Mouse (Mus musculus): ENCODE data around the gene Bbs9. TPM values are rescaled to one million over a fixed set of nuclear protein-coding genes. Genes with fewer than 3 reads are reported as not detected.

Gene Bbs9
- total and polyA plus RNA-seq, 3 experiments: 6.9 to 9.1 (median 7.8) TPM

- TF ChIP-seq CTCF (conservative IDR thresholded peaks at IDR 0.05 in 1 of 2, IDR thresholded peaks at IDR 0.05 in 1 of 2; ENCODE audit: low read depth in 2 of 2, low read length in 2 of 2): peak in 1 of 2 experiments; percentile 6; a peak in 1 of 4 replicates
- TF ChIP-seq USF1 (IDR thresholded peaks at IDR 0.05; ENCODE audit: low read depth, low read length): no peak
- TF ChIP-seq IRF4 (IDR thresholded peaks at IDR 0.05; ENCODE audit: low read depth, low read length): no peak
- in situ Hi-C loops (cut with MboI; ENCODE audit: low pct_ligation_motif_present, low pct_unique_long_range_greater_than_20kb, low sequenced_read_pairs) (no loop called here), dilution Hi-C loops (cut with MboI; ENCODE audit: extremely low pct_ligation_motif_present, extremely low pct_unique_long_range_greater_than_20kb, low sequenced_read_pairs) (no loop called here)
- H3K27me3 ChIP-seq (replicated peaks): no peaks in the 10 kb centered on the region
- H3K4me1 ChIP-seq (ENCODE audit: control insufficient read depth in 1 of 2, insufficient read depth in 2 of 2): no peaks in the 10 kb centered on the region
- no peak overlapping the region for H3K9ac ChIP-seq (ENCODE audit: insufficient read depth, low read depth)
- DNase-seq (ENCODE audit: extremely low read depth): no peak
- H3K4me2 ChIP-seq (ENCODE audit: insufficient read depth, low read depth, poor library complexity, severe bottlenecking): no peak overlapping the region
- no peak overlapping the region for H3K4me3 ChIP-seq (replicated peaks in 1 of 3; ENCODE audit: low read depth in 2 of 3, low read length in 2 of 3, poor library complexity in 1 of 3)
- no peaks in the 10 kb centered on the region for H3K79me2 ChIP-seq (replicated peaks; ENCODE audit: control insufficient read depth, extremely low read depth, insufficient read depth, poor library complexity, severe bottlenecking)
- no peak overlapping the region for H3K27ac ChIP-seq (ENCODE audit: insufficient read depth, low read depth)
- no peaks in the 10 kb centered on the region for H3K9me3 ChIP-seq (replicated peaks; ENCODE audit: low read length)
- no peaks in the 10 kb centered on the region for H3K36me3 ChIP-seq (replicated peaks in 1 of 2; ENCODE audit: control insufficient read depth in 1 of 2, insufficient read depth in 1 of 2, low read length in 1 of 2)
Measured at GRCm38 (mm10) chr9:22846783-22847182, 371.3 kb downstream of the Bbs9 start.

- Histone ChIP-seq H3K9ac (ENCODE audit: insufficient read depth, low read depth) (no peak overlapping the region), H3K4me1 (ENCODE audit: control insufficient read depth in 1 of 2, insufficient read depth in 2 of 2) (no peaks in the 10 kb centered on the region), H3K36me3 (replicated peaks in 1 of 2; ENCODE audit: control insufficient read depth in 1 of 2, insufficient read depth in 1 of 2, low read length in 1 of 2) (no peaks in the 10 kb centered on the region), H3K27ac (ENCODE audit: insufficient read depth, low read depth) (no peak overlapping the region), H3K9me3 (replicated peaks; ENCODE audit: low read length) (no peaks in the 10 kb centered on the region), H3K79me2 (replicated peaks; ENCODE audit: control insufficient read depth, extremely low read depth, insufficient read depth, poor library complexity, severe bottlenecking) (no peaks in the 10 kb centered on the region), H3K27me3 (replicated peaks) (no peaks in the 10 kb centered on the region), H3K4me2 (ENCODE audit: insufficient read depth, low read depth, poor library complexity, severe bottlenecking) (no peak overlapping the region), H3K4me3 (replicated peaks in 1 of 3; ENCODE audit: low read depth in 2 of 3, low read length in 2 of 3, poor library complexity in 1 of 3) (no peak overlapping the region)
- dilution Hi-C loops (cut with MboI; ENCODE audit: extremely low pct_ligation_motif_present, extremely low pct_unique_long_range_greater_than_20kb, low sequenced_read_pairs): no loop called here
- in situ Hi-C loops (cut with MboI; ENCODE audit: low pct_ligation_motif_present, low pct_unique_long_range_greater_than_20kb, low sequenced_read_pairs): no loop called here
- TF ChIP-seq ZMIZ1 (IDR thresholded peaks at IDR 0.05; ENCODE audit: low read depth, low read length): no peak
- no peak for TF ChIP-seq SMC3 (IDR thresholded peaks at IDR 0.05; ENCODE audit: low read depth, low read length)
- no peak for TF ChIP-seq MEF2A (IDR thresholded peaks at IDR 0.05; ENCODE audit: borderline replicate concordance, low read depth, low read length)
- TF ChIP-seq MYC (IDR thresholded peaks at IDR 0.05; ENCODE audit: low read depth, low read length): no peak
- no peak for TF ChIP-seq USF2 (conservative IDR thresholded peaks at IDR 0.05; ENCODE audit: low read depth, low read length)
- TF ChIP-seq BHLHE40 (IDR thresholded peaks at IDR 0.05; ENCODE audit: low read depth, low read length): no peak
- TF ChIP-seq CHD1 (IDR thresholded peaks at IDR 0.05; ENCODE audit: low read depth, low read length): no peak
- no peak for TF ChIP-seq KAT2A (IDR thresholded peaks at IDR 0.05; ENCODE audit: insufficient replicate concordance, low read length)
- TF ChIP-seq NELFE (IDR thresholded peaks at IDR 0.05; ENCODE audit: low read depth, low read length): no peak
- TF ChIP-seq CHD2 (IDR thresholded peaks at IDR 0.05; ENCODE audit: low read length): no peak
- TF ChIP-seq TBP (conservative IDR thresholded peaks at IDR 0.05; ENCODE audit: low read depth, low read length): no peak
- no peak for TF ChIP-seq ZNF384 (IDR thresholded peaks at IDR 0.05; ENCODE audit: low read depth, low read length)
- TF ChIP-seq MAZ (IDR thresholded peaks at IDR 0.05; ENCODE audit: low read depth, low read length): no peak
- no peak for TF ChIP-seq SIN3A (IDR thresholded peaks at IDR 0.05; ENCODE audit: low read length)
- no peak for TF ChIP-seq ZKSCAN1 (IDR thresholded peaks at IDR 0.05; ENCODE audit: borderline replicate concordance, low read depth, low read length)
- TF ChIP-seq MAX (IDR thresholded peaks at IDR 0.05; ENCODE audit: low read length): no peak
- TF ChIP-seq USF1 (IDR thresholded peaks at IDR 0.05; ENCODE audit: low read depth, low read length): no peak
- no peak for DNase-seq (ENCODE audit: extremely low read depth)
Measured at GRCm38 (mm10) chr9:22848800-22849199, 373.3 kb downstream of the Bbs9 start.
